Mouse (Mus musculus): ENCODE data around the gene Etnk1. TPM values are rescaled to one million over a fixed set of nuclear protein-coding genes. Genes with fewer than 3 reads are reported as not detected.
"Not testable (repeated sequence)": the region's sequence is repeated elsewhere in the genome, so short reads cannot be mapped to it uniquely, and the experiment has no call there.

Etnk1 gene
- polyA plus RNA-seq, 1 experiment, result 6.6 TPM

DNA sequence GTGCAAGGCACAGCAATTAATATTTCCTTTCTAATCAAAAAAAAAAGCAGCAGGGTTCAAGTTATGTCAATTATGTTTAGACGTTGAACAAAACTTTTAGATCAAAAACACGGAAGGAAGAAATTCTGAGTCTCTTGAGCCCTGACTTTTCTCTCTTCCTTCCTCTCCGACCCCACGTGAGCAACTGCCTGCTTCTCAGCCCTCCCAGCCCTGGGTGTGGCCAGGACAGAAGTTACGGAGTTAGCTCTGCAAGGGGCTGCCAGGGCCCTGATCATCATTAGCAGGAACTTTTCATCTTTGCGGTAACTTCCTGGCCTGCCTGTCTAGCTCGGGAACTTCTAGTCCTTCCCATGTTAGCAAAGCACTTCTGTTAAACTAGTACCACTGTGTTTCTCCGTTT lies 20.3 kb upstream of the Etnk1 start:
- Histone ChIP-seq H3K4me3 (no peak overlapping the region), H3K27me3 (ENCODE audit: control insufficient read depth, insufficient read depth, insufficient read length) (no peaks in the 10 kb centered on the region), H3ac (ENCODE audit: control insufficient read depth, insufficient read length) (no peak overlapping the region), H3K36me3 (ENCODE audit: control insufficient read depth, insufficient read depth) (no peaks in the 10 kb centered on the region), H3K79me2 (ENCODE audit: control insufficient read depth, insufficient read depth) (no peaks in the 10 kb centered on the region), H3K4me2 (ENCODE audit: low read depth) (no peak overlapping the region)
- no peak for TF ChIP-seq SRF (IDR thresholded peaks at IDR 0.05; ENCODE audit: control insufficient read depth, insufficient read length, low read depth)
- TF ChIP-seq TCF12 (IDR thresholded peaks at IDR 0.05; ENCODE audit: insufficient read depth, poor library complexity, severe bottlenecking), result no peak
- TF ChIP-seq REST (IDR thresholded peaks at IDR 0.05; ENCODE audit: insufficient read depth, insufficient read length), result no peak
- TF ChIP-seq MAX (IDR thresholded peaks at IDR 0.05; ENCODE audit: low read depth), result no peak
- no peak for TF ChIP-seq MYOD1 (IDR thresholded peaks at IDR 0.05; ENCODE audit: control insufficient read depth in 1 of 3, insufficient read length in 2 of 3, low read depth in 2 of 3)
- no peak for TF ChIP-seq MYOG (IDR thresholded peaks at IDR 0.05; ENCODE audit: control insufficient read depth in 1 of 3, insufficient read depth in 1 of 3, insufficient read length in 2 of 3, low read depth in 2 of 3)
- TF ChIP-seq POLR2AphosphoS2 (IDR thresholded peaks at IDR 0.05; ENCODE audit: insufficient read length, low read depth), result no peak
- no peak for TF ChIP-seq E2F4 (IDR thresholded peaks at IDR 0.05; ENCODE audit: insufficient read depth)
- no peak for TF ChIP-seq CEBPB (IDR thresholded peaks at IDR 0.05; ENCODE audit: insufficient read depth, poor library complexity, severe bottlenecking)
- no peak for TF ChIP-seq USF1 (IDR thresholded peaks at IDR 0.05; ENCODE audit: low read depth)
- no peak for TF ChIP-seq POLR2A (IDR thresholded peaks at IDR 0.05; ENCODE audit: insufficient read length, low read depth)
- TF ChIP-seq TCF3 (IDR thresholded peaks at IDR 0.05; ENCODE audit: insufficient read length, low read depth), result no peak

DNA sequence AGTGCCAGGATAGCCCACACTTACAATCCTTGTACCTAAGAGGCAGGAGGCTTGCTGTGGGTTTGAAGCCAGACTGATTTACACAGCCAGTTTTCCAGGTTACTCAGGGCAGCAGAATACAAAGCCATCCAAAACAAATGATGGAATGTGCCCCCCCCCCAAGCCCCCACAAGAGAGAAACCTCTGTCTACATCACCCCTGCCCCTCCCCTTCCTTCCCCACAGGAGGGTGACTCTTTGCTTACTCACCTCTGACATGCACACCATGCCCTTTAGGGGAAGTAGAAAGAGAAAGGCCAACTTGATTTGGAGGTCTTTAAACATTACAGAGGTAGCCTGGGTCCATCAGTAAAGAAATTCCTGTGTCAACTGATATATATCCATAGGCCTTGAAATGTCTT lies 18.2 kb upstream of the Etnk1 start:
- no peaks in the 10 kb centered on the region for H3K36me3 ChIP-seq (ENCODE audit: control insufficient read depth, insufficient read depth)
- no peak overlapping the region for H3ac ChIP-seq (ENCODE audit: control insufficient read depth, insufficient read length)
- no peak for TF ChIP-seq POLR2AphosphoS2 (IDR thresholded peaks at IDR 0.05; ENCODE audit: insufficient read length, low read depth)
- no peak for TF ChIP-seq POLR2A (IDR thresholded peaks at IDR 0.05; ENCODE audit: insufficient read length, low read depth)
- no peak for TF ChIP-seq USF1 (IDR thresholded peaks at IDR 0.05; ENCODE audit: low read depth)
- no peak for TF ChIP-seq E2F4 (IDR thresholded peaks at IDR 0.05; ENCODE audit: insufficient read depth)
- no peak for TF ChIP-seq CEBPB (IDR thresholded peaks at IDR 0.05; ENCODE audit: insufficient read depth, poor library complexity, severe bottlenecking)
- TF ChIP-seq MYOG (IDR thresholded peaks at IDR 0.05; ENCODE audit: control insufficient read depth in 1 of 3, insufficient read depth in 1 of 3, insufficient read length in 2 of 3, low read depth in 2 of 3), result no peak
- no peak for TF ChIP-seq TCF3 (IDR thresholded peaks at IDR 0.05; ENCODE audit: insufficient read length, low read depth)
- TF ChIP-seq TCF12 (IDR thresholded peaks at IDR 0.05; ENCODE audit: insufficient read depth, poor library complexity, severe bottlenecking), result no peak
- no peak for TF ChIP-seq MAX (IDR thresholded peaks at IDR 0.05; ENCODE audit: low read depth)
- TF ChIP-seq MYOD1 (IDR thresholded peaks at IDR 0.05; ENCODE audit: control insufficient read depth in 1 of 3, insufficient read length in 2 of 3, low read depth in 2 of 3), result no peak
- no peak for TF ChIP-seq REST (IDR thresholded peaks at IDR 0.05; ENCODE audit: insufficient read depth, insufficient read length)
- TF ChIP-seq SRF (IDR thresholded peaks at IDR 0.05; ENCODE audit: control insufficient read depth, insufficient read length, low read depth), result no peak
- H3K27me3 ChIP-seq (ENCODE audit: control insufficient read depth, insufficient read depth, insufficient read length), result no peaks in the 10 kb centered on the region
- no peaks in the 10 kb centered on the region for H3K79me2 ChIP-seq (ENCODE audit: control insufficient read depth, insufficient read depth)
- no peak overlapping the region for H3K4me3 ChIP-seq
- H3K4me2 ChIP-seq (ENCODE audit: low read depth), result no peak overlapping the region

DNA sequence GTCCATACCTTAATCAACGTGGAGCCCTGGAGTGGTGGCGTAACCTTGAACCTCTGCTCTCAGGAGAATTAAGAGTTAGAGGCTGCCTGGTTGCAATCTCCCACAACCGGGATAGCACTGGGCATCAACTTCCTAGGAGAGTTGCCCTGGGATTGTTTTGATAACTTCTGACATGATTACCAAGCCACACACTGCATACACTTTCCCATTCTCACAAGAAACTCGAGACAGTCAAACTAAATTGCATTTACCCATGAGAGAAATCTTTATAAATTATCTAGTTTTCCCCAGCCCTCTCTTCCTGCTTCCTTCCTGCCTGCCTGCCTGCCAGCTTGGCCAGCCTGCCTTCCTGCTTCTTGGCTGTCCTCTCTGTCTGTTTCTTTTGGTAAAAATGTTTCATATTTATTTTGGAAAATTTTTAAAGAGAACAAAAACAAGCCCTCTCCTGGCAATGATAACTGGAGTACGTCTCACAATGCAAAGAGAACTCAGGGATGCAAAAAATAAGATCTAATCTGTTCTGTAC lies 17.2 kb upstream of the Etnk1 start:
- no peak for TF ChIP-seq MYOG (IDR thresholded peaks at IDR 0.05; ENCODE audit: control insufficient read depth in 1 of 3, insufficient read depth in 1 of 3, insufficient read length in 2 of 3, low read depth in 2 of 3)
- TF ChIP-seq MAX (IDR thresholded peaks at IDR 0.05; ENCODE audit: low read depth), result no peak
- no peak for TF ChIP-seq CEBPB (IDR thresholded peaks at IDR 0.05; ENCODE audit: insufficient read depth, poor library complexity, severe bottlenecking)
- no peak for TF ChIP-seq SRF (IDR thresholded peaks at IDR 0.05; ENCODE audit: control insufficient read depth, insufficient read length, low read depth)
- no peaks in the 10 kb centered on the region for H3K79me2 ChIP-seq (ENCODE audit: control insufficient read depth, insufficient read depth)
- no peak overlapping the region for H3K4me2 ChIP-seq (ENCODE audit: low read depth)
- H3K27me3 ChIP-seq (ENCODE audit: control insufficient read depth, insufficient read depth, insufficient read length), result no peaks in the 10 kb centered on the region
- H3K36me3 ChIP-seq (ENCODE audit: control insufficient read depth, insufficient read depth), result no peaks in the 10 kb centered on the region
- no peak overlapping the region for H3K4me3 ChIP-seq
- no peak overlapping the region for H3ac ChIP-seq (ENCODE audit: control insufficient read depth, insufficient read length)

DNA sequence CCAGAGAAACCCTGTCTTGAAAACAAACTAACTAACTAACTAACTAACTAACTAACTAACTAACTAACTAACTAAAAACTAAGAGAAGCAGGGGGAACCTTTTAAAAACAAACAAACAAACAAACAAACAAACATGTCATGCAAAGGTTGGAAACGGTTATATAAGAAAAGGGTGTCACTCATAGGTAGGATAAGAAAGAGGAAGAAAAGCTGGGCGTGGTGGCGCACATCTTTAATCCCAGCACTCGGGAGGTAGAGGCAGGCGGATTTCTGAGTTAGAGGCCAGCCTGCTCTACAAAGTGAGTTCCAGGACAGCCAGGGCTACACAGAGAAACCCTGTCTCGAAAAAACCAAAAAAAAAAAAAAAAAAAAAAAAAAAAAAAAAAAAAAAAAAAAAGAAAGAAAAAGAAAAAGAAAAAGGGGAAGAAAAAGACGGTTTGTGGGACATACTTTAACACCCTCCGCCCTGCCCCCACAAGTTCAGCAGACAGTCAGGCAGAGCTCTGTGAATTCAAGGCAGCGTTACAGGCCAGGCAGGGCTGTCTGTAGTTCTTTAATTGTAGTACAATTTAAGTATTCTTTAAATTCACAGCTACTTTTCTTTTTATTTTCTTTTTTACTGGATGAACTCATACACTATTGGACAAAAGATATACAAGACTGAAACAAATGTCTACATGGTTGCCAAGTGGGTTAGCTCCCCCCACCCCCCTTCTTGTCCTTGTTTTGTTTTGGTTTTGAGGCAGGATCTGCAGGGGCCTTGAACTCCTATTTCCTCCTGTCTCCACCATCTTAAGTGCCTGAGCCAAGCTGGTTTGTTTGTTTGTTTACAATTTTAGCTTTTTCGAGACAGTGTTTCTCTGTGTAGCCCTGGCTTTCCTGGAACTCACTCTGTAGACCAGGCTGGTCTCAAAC lies 15.7 kb upstream of the Etnk1 start:
- peak overlapping the region; percentile 43 for H3K4me2 ChIP-seq (ENCODE audit: low read depth)
- not testable (repeated sequence) for H3K36me3 ChIP-seq (ENCODE audit: control insufficient read depth, insufficient read depth); H3K79me2 ChIP-seq (ENCODE audit: control insufficient read depth, insufficient read depth); H3K4me3 ChIP-seq; H3K27me3 ChIP-seq (ENCODE audit: control insufficient read depth, insufficient read depth, insufficient read length); H3ac ChIP-seq (ENCODE audit: control insufficient read depth, insufficient read length)

DNA sequence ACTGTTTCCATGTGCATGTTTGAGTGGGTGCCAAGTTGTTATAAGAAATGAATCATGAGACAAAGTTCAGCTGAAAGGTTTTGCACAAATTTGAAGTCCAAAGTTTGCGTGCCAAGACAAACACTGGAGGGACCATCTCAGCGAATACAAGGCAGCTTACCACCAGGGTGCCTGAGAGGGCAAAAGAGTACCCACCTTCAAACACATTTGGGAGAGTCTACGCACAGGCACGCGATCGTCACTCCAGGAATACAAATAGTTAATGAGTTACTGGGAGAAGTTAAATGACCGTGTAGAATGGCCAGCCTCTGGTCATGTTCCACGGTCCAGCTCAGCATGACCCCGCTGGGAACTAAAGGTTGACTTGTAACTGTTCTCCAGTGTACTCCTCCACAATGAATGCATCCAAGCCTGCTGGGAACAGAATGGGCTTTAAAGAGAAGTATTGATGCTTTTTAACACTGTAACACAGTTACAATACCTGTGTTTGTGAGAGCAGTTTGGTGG lies 14.6 kb upstream of the Etnk1 start:
- no peaks in the 10 kb centered on the region for H3K79me2 ChIP-seq (ENCODE audit: control insufficient read depth, insufficient read depth)
- no peak overlapping the region for H3ac ChIP-seq (ENCODE audit: control insufficient read depth, insufficient read length)
- H3K4me2 ChIP-seq (ENCODE audit: low read depth), result peak overlapping the region; percentile 43
- no peaks in the 10 kb centered on the region for H3K27me3 ChIP-seq (ENCODE audit: control insufficient read depth, insufficient read depth, insufficient read length)
- no peak for TF ChIP-seq POLR2A (IDR thresholded peaks at IDR 0.05; ENCODE audit: insufficient read length, low read depth)
- TF ChIP-seq TCF3 (IDR thresholded peaks at IDR 0.05; ENCODE audit: insufficient read length, low read depth), result no peak
- TF ChIP-seq CEBPB (IDR thresholded peaks at IDR 0.05; ENCODE audit: insufficient read depth, poor library complexity, severe bottlenecking), result no peak
- TF ChIP-seq SRF (IDR thresholded peaks at IDR 0.05; ENCODE audit: control insufficient read depth, insufficient read length, low read depth), result no peak
- no peak for TF ChIP-seq MYOD1 (IDR thresholded peaks at IDR 0.05; ENCODE audit: control insufficient read depth in 1 of 3, insufficient read length in 2 of 3, low read depth in 2 of 3)
- no peak for TF ChIP-seq REST (IDR thresholded peaks at IDR 0.05; ENCODE audit: insufficient read depth, insufficient read length)
- no peak for TF ChIP-seq E2F4 (IDR thresholded peaks at IDR 0.05; ENCODE audit: insufficient read depth)
- H3K4me3 ChIP-seq, result no peak overlapping the region
- H3K36me3 ChIP-seq (ENCODE audit: control insufficient read depth, insufficient read depth), result no peaks in the 10 kb centered on the region
